Mouse (Mus musculus) heart, postnatal 0 days (tissue): Measurements from ENCODE around the gene Cass4.

ENCODE experiments used
- CTCF ChIP-seq: IDR thresholded peaks from 2 replicates; pipeline ENCODE4 v1.5.1; 2016; ENCODE audit warnings: antibody characterized with exemption, control low read depth, low read depth
- EP300 ChIP-seq: IDR thresholded peaks from 2 replicates; pipeline ENCODE4 v1.6.1; 2016; ENCODE audit warnings: antibody characterized with exemption, low read depth

- TF ChIP-seq CTCF (no peak), EP300 (no peak)
These were observed 30.4 kb upstream of the Cass4 start for GRCm38 (mm10) chr2:172363176-172363575.
